Mouse (Mus musculus) myocyte (in vitro differentiated cells): ENCODE measurements around the gene Crocc. TPM values are rescaled to one million over a fixed set of nuclear protein-coding genes. Genes with fewer than 3 reads are reported as not detected.
A peak's percentile ranks its signal among the peaks of the same experiment; 100 is the strongest.

ENCODE experiments used
- H3K27me3 ChIP-seq: one replicate; pipeline ENCODE4 v1.6.1; 2011; ENCODE audit not compliant: control insufficient read depth, insufficient read depth, insufficient read length
- H3K36me3 ChIP-seq: one replicate; pipeline ENCODE4 v1.6.1; 2011; ENCODE audit not compliant: control insufficient read depth, insufficient read depth
- H3K4me2 ChIP-seq: one replicate; pipeline ENCODE4 v1.6.1; 2011; ENCODE audit warnings: low read depth, control low read depth
- H3K4me3 ChIP-seq: one replicate; pipeline ENCODE4 v1.5.1; 2011; ENCODE audit warnings: mild to moderate bottlenecking, control low read depth, moderate library complexity
- H3K79me2 ChIP-seq: one replicate; pipeline ENCODE4 v1.6.1; 2011; ENCODE audit not compliant: control insufficient read depth, insufficient read depth
- H3ac ChIP-seq: one replicate; pipeline ENCODE4 v1.6.1; 2011; ENCODE audit not compliant: control insufficient read depth, insufficient read length
- CEBPB ChIP-seq: IDR thresholded peaks from 2 replicates; pipeline ENCODE4 v1.6.1; 2011; ENCODE audit warnings: mild to moderate bottlenecking, moderate library complexity; ENCODE audit not compliant: poor library complexity, insufficient read depth, severe bottlenecking
- E2F4 ChIP-seq: IDR thresholded peaks from one replicate; pipeline ENCODE4 v1.6.1; 2011; ENCODE audit warnings: mild to moderate bottlenecking, control low read depth, moderate library complexity; ENCODE audit not compliant: insufficient read depth
- MAX ChIP-seq: IDR thresholded peaks from one replicate; pipeline ENCODE4 v1.6.1; 2011; ENCODE audit warnings: low read depth, mild to moderate bottlenecking, control low read depth
- MYOD1 ChIP-seq, 3 experiments: IDR thresholded peaks; one replicate each; pipeline ENCODE4 v1.6.1; 2011; ENCODE audit warnings: control low read depth in 2 of 3, low read depth in 2 of 3, mild to moderate bottlenecking in 2 of 3, moderate library complexity in 1 of 3; ENCODE audit not compliant: insufficient read length in 2 of 3, control insufficient read depth in 1 of 3
- MYOG ChIP-seq, 3 experiments: IDR thresholded peaks; one replicate each; pipeline ENCODE4 v1.6.1; 2011; ENCODE audit warnings: control low read depth in 2 of 3, low read depth in 2 of 3, mild to moderate bottlenecking in 2 of 3; ENCODE audit not compliant: insufficient read length in 2 of 3, control insufficient read depth in 1 of 3, insufficient read depth in 1 of 3
- POLR2A ChIP-seq: IDR thresholded peaks from one replicate; pipeline ENCODE4 v1.6.1; 2011; ENCODE audit warnings: low read depth, mild to moderate bottlenecking, control low read depth, moderate library complexity; ENCODE audit not compliant: insufficient read length
- POLR2AphosphoS2 ChIP-seq: IDR thresholded peaks from one replicate; pipeline ENCODE4 v1.6.1; 2011; ENCODE audit warnings: low read depth, control low read depth; ENCODE audit not compliant: insufficient read length
- REST ChIP-seq: IDR thresholded peaks from one replicate; pipeline ENCODE4 v1.6.1; 2011; ENCODE audit warnings: mild to moderate bottlenecking, control low read depth, moderate library complexity; ENCODE audit not compliant: insufficient read depth, insufficient read length
- SRF ChIP-seq: IDR thresholded peaks from one replicate; pipeline ENCODE4 v1.6.1; 2011; ENCODE audit warnings: low read depth; ENCODE audit not compliant: control insufficient read depth, insufficient read length
- TCF12 ChIP-seq: IDR thresholded peaks from one replicate; pipeline ENCODE4 v1.6.1; 2011; ENCODE audit warnings: mild to moderate bottlenecking, control low read depth; ENCODE audit not compliant: poor library complexity, insufficient read depth, severe bottlenecking
- TCF3 ChIP-seq: IDR thresholded peaks from one replicate; pipeline ENCODE4 v1.6.1; 2011; ENCODE audit warnings: low read depth, control low read depth; ENCODE audit not compliant: insufficient read length
- USF1 ChIP-seq: IDR thresholded peaks from one replicate; pipeline ENCODE4 v1.6.1; 2011; ENCODE audit warnings: low read depth, mild to moderate bottlenecking, control low read depth, moderate library complexity
- polyA plus RNA-seq: library from polyadenylated mRNA; unstranded; fragments of >200 nt; fragmentation: generic; extraction: Trizol; gene quantifications from one replicate; pipeline ENCODE4 v1.2.1, GENCODE M21; 2012; ENCODE audit warnings: missing spikeins

Gene Crocc
- polyA plus RNA-seq, 1 experiment = 3.9 TPM

GRCm38 (mm10) chr4:140992215-140992614 lies 68.1 kb downstream of the Crocc start:
- no peak overlapping the region for H3K4me3 ChIP-seq
- no peak overlapping the region for H3ac ChIP-seq
- TF ChIP-seq MYOD1 (IDR thresholded peaks at IDR 0.05; ENCODE audit: control insufficient read depth in 1 of 3, insufficient read length in 2 of 3, low read depth in 2 of 3) (no peak), USF1 (no peak), POLR2AphosphoS2 (no peak), MAX (no peak), E2F4 (no peak), REST (no peak), CEBPB (no peak), TCF12 (no peak), TCF3 (no peak), POLR2A (no peak), SRF (no peak), MYOG (IDR thresholded peaks at IDR 0.05; ENCODE audit: control insufficient read depth in 1 of 3, insufficient read depth in 1 of 3, insufficient read length in 2 of 3, low read depth in 2 of 3) (no peak)
- no peaks in the 10 kb centered on the region for H3K36me3 ChIP-seq
- no peak overlapping the region for H3K4me2 ChIP-seq
- H3K79me2 ChIP-seq = no peaks in the 10 kb centered on the region
- H3K27me3 ChIP-seq = no peaks in the 10 kb centered on the region

GRCm38 (mm10) chr4:140989447-140989846 lies 70.9 kb downstream of the Crocc start:
- Histone ChIP-seq H3ac (no peak overlapping the region), H3K4me3 (no peak overlapping the region), H3K36me3 (no peaks in the 10 kb centered on the region), H3K79me2 (no peaks in the 10 kb centered on the region), H3K4me2 (no peak overlapping the region), H3K27me3 (peaks cover 5% of the 10 kb centered on the region)
- TF ChIP-seq MYOD1 (IDR thresholded peaks at IDR 0.05; ENCODE audit: control insufficient read depth in 1 of 3, insufficient read length in 2 of 3, low read depth in 2 of 3) = peak in 1 of 3 experiments; percentile 15
- TF ChIP-seq E2F4 = no peak

DNA sequence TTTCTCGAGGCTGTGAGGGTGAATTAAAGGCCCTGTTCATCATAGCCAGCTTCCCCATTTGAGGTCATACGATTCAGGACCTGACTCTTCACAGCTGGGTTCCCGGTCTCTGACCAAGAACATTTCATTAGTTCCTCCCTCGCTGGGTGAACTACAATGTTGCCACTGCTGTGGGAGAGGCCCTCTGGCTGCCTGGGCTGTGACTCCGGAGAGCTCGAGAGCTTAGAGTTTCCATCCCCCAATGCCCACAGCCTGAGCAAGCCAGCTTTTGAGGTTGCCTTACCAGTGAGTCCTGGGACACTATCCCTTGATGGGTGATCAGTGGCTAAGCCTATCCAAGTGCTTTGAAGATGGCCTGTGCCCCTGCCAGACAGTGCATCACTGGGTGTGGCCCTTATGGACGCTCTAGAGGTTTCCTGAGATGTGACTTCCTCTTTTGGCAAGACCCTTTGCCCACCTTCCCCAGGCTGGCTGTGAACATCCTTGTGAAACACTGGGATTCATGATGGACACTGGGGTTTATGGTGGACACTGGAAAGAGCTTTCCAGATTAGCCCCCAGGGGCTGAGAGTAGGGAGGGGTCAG lies 71.6 kb downstream of the Crocc start:
- H3ac ChIP-seq = no peak overlapping the region
- no peak for TF ChIP-seq E2F4
- TF ChIP-seq MYOG (IDR thresholded peaks at IDR 0.05; ENCODE audit: control insufficient read depth in 1 of 3, insufficient read depth in 1 of 3, insufficient read length in 2 of 3, low read depth in 2 of 3) = no peak
- TF ChIP-seq MAX = no peak
- no peak for TF ChIP-seq REST
- no peak for TF ChIP-seq USF1
- TF ChIP-seq POLR2A = no peak
- no peak for TF ChIP-seq CEBPB
- TF ChIP-seq MYOD1 (IDR thresholded peaks at IDR 0.05; ENCODE audit: control insufficient read depth in 1 of 3, insufficient read length in 2 of 3, low read depth in 2 of 3) = no peak
- no peak for TF ChIP-seq TCF3
- no peak for TF ChIP-seq POLR2AphosphoS2
- no peak for TF ChIP-seq SRF
- TF ChIP-seq TCF12 = no peak
- H3K36me3 ChIP-seq = no peaks in the 10 kb centered on the region
- H3K79me2 ChIP-seq = no peaks in the 10 kb centered on the region
- H3K4me2 ChIP-seq = no peak overlapping the region
- H3K4me3 ChIP-seq = no peak overlapping the region
- peaks cover 8% of the 10 kb centered on the region for H3K27me3 ChIP-seq

GRCm38 (mm10) chr4:140987476-140987875 lies 72.9 kb downstream of the Crocc start:
- no peak for TF ChIP-seq CEBPB
- TF ChIP-seq SRF = no peak
- no peak for TF ChIP-seq MYOG (IDR thresholded peaks at IDR 0.05; ENCODE audit: control insufficient read depth in 1 of 3, insufficient read depth in 1 of 3, insufficient read length in 2 of 3, low read depth in 2 of 3)
- no peak for TF ChIP-seq MAX
- TF ChIP-seq USF1 = no peak
- TF ChIP-seq TCF12 = no peak
- TF ChIP-seq POLR2A = no peak
- no peak for TF ChIP-seq POLR2AphosphoS2
- TF ChIP-seq MYOD1 (IDR thresholded peaks at IDR 0.05; ENCODE audit: control insufficient read depth in 1 of 3, insufficient read length in 2 of 3, low read depth in 2 of 3) = no peak
- no peak for TF ChIP-seq E2F4
- TF ChIP-seq REST = no peak
- H3K36me3 ChIP-seq = no peaks in the 10 kb centered on the region
- H3K4me3 ChIP-seq = peak overlapping the region; percentile 29
- H3K27me3 ChIP-seq = peaks cover 8% of the 10 kb centered on the region
- no peaks in the 10 kb centered on the region for H3K79me2 ChIP-seq
- H3K4me2 ChIP-seq = peak overlapping the region; percentile 85
- H3ac ChIP-seq = peak overlapping the region; percentile 37

DNA sequence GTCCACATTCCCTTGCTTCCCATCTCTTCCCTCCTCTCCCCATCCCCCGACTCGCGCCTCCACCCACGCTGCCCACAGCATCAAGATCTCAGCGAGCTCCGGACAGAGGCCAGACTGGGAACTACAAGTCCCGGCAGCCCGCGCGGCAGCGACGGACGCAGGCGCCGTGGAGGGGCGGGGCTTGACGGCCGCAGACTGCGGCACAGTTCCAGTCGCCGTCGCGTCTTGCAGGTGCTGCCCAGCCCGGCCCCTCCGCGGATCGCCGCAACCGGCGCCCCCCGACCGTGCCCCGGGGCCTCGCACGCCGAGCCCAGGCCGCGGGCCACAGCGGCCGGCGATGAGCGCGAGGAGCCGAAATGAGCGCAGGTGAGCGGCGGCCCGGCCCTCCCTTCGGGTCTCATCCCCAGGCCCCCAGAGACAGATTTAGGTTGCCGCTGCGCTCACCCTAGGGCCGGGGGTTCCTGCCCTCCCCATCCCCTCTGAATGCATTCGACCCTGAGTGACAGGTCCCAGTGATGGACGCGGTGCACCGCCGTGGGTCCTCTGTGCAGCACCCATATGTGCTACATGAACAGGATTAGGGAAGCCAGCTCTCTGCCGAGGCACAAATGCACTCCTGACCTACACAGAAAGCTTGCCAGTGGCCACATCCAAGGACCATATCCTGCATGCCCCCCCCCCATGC lies 73.5 kb downstream of the Crocc start, which contains the start of gene Atp13a2:
Atp13a2 (plus strand) TSS at position 163 of the 685 bp plus-strand sequence.
- Histone ChIP-seq H3ac (peak within 1 kb of the TSS; percentile 37), H3K79me2 (no peaks in the 10 kb centered on the region), H3K36me3 (no peaks in the 10 kb centered on the region), H3K4me2 (peak within 1 kb of the TSS; percentile 85), H3K27me3 (peaks cover 8% of the 10 kb centered on the region), H3K4me3 (peak within 1 kb of the TSS; percentile 29)
- TF ChIP-seq CEBPB (no peak), MYOG (IDR thresholded peaks at IDR 0.05; ENCODE audit: control insufficient read depth in 1 of 3, insufficient read depth in 1 of 3, insufficient read length in 2 of 3, low read depth in 2 of 3) (peak in 2 of 3 experiments; percentile 35 to 44), USF1 (no peak), SRF (no peak), TCF12 (no peak), MAX (no peak), POLR2AphosphoS2 (peak; percentile 67), REST (no peak), POLR2A (peak; percentile 80), E2F4 (no peak), MYOD1 (IDR thresholded peaks at IDR 0.05; ENCODE audit: control insufficient read depth in 1 of 3, insufficient read length in 2 of 3, low read depth in 2 of 3) (peak in 1 of 3 experiments; percentile 30), TCF3 (no peak)
